Mouse (Mus musculus) leukemia stem cell, adult 10-12 weeks (primary cell): ENCODE data around the gene Zfp281. TPM values are rescaled to one million over a fixed set of nuclear protein-coding genes. Genes with fewer than 3 reads are reported as not detected.

Experiments used
- polyA plus RNA-seq: library from polyadenylated mRNA; stranded (reverse); fragments of >175 nt; gene quantifications from 2 replicates; pipeline ENCODE4 v1.2.3, GENCODE M21; 2012; ENCODE audit warnings: low replicate concordance

The Zfp281 gene
- polyA plus RNA-seq: 9.8 and 14.0 TPM in 2 replicates

DNA sequence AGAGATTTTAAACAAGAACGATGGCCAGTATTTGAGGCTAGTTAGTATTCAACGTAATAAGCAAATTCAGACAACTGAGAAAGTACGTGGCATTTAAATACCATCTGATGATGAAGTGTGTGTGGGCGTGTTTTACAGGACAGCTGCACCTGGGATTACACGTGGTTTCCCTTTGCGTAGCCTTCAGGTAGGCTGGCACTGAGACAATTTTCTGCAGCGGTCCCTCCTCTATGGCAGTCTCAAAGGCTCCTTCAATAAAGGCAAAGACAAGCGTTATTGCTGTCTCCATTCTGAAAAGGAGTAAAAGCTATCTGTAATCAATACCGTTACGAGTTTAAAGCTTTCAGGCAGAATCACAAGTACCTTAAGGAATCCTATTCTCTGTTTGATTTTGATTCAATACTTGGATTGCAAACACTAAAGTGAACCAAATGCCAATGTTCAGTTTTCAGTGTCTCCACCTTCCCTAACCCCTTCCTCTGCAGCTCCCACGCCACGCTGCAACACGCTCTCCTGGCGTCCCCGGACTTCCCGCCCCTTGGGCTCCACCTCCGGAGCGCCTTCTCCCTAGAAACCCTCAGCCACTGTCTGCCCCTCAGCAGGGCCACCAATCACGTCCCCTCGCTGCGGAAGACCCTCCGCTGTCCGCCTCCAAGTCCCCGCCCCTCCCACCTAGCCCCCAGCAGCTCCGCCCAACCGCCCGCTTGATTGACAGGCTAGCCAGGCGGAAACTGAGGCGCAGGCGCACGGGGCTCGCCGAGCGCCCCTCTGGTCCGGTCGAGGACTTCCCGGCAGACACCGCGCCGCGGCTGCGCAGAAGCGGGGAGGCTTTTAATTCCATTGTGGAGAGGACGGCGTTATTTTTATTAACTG, at the start of gene Zfp281:
Gene Zfp281 (plus strand): TSS at position 756 of the 873 bp plus-strand sequence.

Other genes with a start within 250 kb of the Zfp281 start
- 0.20 and 0.41 TPM in 2 replicates for gene Ddx59, start 209.6 kb upstream of the Zfp281 start, polyA plus RNA-seq
- gene Kif14, start 158.6 kb upstream of the Zfp281 start, polyA plus RNA-seq: 0.92 and 2.5 TPM in 2 replicates